Mouse (Mus musculus): ENCODE results near the gene Samd11.

The Samd11 gene

DNA sequence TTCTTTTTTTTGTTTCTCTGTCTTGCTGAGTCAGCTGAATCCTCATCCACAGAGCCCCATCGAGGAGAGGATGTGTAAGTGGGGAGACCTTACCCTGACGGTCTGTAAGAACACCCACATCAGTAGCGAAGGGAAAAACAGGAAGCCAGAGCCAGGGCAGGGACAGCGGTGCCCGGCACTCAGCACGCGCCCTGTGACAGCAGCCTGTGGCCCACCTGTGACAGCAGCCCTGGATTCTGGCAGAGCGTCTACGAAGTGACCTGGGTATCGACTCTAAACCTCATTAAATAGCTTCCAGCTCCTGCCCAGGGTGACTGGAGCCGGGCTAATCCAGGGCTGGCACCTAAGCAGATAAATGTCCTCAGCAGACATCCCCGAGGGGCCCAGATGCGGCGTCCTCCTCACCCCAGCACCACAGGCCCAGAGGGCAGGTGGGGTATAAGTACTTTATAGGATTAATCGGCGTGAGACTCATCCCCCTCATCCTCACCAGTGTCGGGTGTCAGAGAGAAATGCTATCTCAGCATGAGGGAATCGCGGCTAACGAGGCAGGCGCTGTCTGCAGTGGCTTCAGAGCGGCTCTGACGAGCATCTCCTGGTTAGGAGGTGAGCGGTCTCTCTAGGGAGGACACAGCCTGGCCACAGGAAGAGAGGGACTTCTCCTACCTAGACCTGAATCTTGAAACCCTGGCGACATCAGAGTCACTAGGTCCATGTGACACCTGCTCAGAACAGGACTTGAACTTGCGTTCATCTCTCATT, at the start of gene Samd11:
Gene Samd11, minus strand, starts transcription at position 580 of the 762 bp plus-strand sequence.
- no peak for DNase-seq (ENCODE audit: low spot score)

DNA sequence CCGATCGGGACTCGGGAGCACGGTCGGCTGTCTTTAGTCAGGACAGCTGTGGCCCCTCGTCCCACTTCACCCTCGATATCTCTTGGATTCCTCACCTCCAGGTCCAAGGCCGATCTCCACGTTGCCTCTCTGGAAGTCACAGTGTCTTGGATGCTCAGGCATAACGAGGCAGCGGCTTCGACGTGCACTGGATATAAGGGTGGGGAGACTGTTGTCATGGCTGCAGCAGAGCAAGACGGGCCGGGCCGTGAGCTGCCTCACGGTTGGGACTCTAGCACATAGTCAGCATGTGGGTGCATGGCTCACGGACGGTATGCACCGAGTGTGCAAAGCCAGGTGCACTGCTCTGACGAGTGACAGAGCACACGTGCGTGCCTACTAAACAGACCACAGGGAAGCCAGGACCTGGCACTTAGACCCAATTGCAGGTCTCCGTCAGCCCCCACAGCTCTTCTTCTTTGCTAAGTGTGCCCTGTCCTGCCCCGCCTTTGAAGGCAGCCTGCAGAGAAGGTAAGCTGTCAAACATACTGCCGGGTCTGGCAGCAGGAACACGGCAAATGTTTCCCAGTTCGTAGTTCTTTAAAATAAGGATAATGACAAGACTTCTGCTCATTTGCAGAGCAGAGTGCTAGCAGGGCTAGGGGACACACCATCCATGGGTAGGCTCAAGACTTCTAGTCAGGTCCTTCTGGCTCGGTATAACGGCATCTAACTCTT, 938 bp downstream of the Samd11 start:
- no peak for DNase-seq (ENCODE audit: low spot score)

DNA sequence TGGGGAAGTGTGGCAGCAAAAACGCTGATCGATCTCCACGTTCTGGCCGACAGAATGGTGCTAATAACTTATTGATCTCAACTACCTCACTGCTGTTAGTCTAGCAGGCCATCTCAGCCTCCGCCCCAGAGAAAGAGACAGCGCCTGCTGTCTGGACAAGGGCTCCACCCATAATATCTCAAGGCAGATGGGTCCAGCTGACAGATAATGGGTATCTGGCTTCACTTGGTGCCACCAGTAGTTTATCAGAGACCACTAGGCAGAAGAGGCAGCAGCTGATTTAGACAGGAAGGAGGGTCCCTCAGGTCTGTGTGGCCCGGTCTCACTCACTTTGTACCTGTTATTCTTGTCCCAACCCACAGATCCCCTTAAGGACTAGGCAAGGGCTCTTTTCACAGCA, 2.4 kb downstream of the Samd11 start:
- no peak for DNase-seq (ENCODE audit: low spot score)

DNA sequence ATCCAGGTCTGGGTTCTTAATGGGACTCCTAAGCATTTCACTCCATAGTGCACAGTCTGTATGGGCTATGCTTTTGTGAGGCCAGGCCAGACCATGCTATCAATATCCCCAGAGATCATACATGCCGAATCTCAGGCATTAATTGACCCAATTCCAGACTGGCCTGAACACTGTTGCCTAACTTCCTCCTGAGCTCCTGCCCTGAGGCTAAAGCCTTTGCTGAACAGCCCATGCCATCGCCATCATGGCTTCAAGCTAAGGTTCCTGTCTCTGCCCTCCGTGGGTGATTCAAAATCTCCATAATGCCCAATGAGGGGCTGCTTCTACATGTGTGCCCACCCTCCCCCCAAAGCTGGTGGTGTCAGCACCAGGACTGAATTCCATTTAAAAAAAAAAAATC, 2.8 kb downstream of the Samd11 start:
- DNase-seq (ENCODE audit: low spot score), result no peak

DNA sequence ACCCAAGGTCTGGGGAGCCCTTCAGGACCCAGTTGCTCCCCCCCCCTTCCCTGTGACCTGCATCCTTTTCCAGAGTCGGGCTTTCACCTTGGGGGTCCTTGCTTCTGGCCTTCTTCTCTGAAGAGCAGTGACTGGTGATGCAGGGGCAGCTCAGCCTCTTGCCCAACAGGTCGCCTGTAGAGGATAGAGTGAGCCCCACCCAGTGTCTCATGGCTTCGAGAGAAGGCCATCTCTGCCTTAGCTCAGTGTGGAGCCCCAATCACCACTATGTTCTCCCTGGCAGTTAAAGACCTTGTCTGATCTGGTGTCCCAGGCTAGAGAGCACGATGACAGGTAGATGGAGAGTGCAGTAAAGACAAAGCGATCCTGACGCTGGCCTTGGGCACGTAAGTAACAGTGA, 3.3 kb downstream of the Samd11 start:
- DNase-seq (ENCODE audit: low spot score), result no peak

DNA sequence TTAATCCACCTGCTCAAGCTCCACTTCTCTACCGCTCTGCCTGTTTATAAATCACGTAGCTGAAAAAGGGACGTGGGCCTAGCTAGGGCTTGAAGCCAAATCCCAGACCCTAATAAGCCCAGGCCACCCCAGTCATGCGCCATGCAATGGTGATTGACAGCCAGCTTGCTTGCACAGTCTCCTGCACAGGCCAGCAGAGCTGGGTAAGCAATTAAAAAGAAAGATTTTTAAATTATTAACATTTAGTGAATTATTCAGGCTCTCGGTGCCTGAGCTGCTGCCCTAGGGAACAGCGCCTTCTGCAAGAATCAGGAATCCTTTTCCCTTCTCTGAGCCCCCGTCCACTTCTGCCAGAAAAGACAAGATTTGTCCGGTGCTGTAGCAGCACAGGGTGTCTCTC, 4.4 kb downstream of the Samd11 start:
- no peak for DNase-seq (ENCODE audit: low spot score)

DNA sequence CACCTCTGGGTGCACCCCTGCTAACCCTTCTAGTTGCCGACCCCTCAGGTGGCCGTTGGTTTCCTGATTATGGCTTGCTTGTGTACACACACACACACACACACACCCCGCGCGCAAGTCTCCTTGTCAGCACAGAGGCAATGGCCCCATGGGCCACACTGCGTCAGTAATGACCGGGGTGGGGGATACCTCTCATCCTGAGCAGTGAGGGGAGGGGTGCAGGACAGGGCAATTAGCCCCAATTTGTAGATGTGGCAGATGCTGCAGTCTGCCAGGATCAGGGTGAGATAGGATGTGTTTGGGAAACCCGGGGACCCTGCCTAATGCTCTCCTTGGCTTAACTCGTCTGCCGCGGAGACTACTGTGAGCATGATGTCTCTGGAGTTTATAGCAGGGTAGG, 5.9 kb downstream of the Samd11 start:
- no peak for DNase-seq (ENCODE audit: low spot score)

DNA sequence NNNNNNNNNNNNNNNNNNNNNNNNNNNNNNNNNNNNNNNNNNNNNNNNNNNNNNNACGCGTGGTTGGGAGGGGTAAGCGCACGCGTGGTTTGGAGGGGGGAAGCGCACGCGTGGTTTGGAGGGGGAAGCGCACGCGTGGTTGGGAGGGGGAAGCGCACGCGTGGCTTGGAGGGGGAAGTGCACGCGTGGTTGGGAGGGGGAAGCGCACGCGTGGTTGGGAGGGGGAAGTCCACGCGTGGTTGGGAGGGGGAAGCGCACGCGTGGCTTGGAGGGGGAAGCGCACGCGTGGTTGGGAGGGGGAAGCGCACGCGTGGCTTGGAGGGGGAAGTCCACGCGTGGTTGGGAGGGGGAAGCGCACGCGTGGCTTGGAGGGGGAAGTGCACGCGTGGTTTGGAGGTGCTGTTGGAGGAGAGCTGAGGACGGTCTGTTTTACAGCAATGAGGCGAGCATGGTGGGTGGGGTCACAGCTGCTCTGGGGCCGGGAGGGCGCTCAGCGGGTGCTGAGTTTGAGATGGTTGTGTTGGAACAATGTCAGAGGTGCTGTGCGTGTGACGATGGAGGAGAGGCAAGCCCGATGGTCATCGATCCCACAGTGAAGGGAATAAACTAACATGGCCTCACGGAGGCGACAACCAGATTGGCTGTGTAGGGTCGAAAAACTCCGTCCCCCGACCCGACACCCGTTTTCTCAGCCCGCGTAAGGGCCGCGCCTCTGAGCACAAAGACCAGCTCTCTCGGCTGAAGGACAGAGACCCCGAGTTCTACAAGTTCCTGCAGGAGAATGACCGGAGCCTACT, 18.6 kb downstream of the Samd11 start:
- DNase-seq (ENCODE audit: low spot score), result no peak

DNA sequence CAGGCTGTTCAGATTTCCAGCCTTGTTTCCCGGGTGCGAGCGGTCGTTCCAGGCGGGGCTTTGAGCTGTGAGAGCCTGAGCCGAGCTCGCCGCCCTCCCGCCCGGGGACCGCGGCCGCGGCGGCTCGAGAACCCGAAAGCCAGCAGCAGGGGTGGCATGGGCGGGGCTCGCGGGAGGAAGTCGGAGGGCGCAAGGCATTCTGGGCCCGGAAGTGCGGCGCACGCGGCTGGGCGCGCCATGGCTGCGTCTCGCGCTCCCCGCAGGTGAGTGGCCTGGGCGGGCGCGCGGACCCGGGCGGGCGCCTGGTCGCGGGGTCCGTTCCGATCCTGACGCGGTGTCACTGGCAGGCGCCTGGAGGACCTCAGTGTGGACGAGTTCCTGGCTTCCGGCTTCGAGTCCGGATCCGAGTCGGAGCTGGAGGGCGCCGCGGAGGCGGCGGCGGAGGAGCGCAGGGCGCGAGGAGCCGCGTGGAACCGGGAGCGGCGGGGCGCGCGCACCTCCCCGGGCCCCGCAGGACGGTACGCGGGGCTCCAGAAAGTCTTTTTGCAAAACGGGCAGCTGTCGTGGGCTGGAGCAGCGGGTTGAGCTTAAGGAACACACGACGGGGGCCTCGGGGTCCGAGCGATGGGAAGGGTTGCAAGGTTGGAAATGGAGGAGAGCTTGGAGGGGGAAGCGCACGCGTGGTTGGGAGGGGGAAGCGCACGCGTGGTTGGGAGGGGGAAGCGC, 19.5 kb downstream of the Samd11 start, which contains the start of gene Noc2l:
Gene Noc2l, plus strand, starts transcription at position 203 of the 726 bp plus-strand sequence.
- peak; percentile 86 for DNase-seq (ENCODE audit: low spot score)

DNA sequence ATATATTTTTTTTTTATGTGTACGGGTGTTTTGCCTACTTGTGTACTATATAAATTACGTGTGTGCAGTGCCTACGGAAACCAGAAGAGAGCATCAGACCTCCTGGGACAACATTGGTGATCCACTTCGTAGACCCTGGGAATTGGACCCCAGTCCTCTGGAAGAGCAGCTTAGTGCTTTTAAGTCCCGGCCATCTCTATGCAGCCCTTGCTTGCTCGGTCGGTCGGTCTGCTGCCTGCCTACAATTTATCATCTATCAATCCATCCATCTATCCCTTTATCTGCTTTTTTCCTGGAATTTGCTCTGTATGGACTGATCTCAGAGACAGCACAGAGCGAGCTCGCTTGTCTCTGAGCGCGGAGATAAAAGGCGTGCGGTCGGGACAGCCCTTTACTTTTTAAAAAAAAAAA, 20.1 kb downstream of the Samd11 start:
- no peak for DNase-seq (ENCODE audit: low spot score)

DNA sequence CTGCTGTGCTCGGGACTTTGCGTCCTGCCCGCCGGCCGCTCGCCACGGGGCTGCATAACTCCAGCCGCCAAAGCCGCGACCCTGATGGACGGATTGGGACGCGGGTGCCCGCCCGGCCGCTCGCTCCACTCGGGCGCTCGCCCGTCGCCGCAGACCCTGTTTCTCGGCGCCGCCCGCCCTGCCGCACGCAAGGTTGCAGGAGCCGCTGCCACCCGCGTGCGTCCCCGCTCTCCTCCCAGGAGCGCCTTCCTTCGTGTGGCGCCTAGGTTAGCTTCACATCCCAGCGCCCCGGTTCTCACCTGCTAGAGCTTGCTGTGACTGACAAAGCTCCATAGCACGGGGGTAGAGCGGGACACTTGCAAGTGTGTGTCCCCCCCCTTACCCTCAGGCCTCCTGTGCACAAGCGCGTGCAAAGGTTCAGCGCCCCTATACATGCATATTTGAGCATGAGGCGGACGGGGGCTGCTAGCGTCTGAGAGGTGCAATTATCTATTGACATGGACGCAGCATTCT, 20.7 kb downstream of the Samd11 start, which contains the start of gene Plekhn1:
Gene Plekhn1, minus strand, starts transcription at position 157 of the 513 bp plus-strand sequence.
- peak; percentile 75 for DNase-seq (ENCODE audit: low spot score)

DNA sequence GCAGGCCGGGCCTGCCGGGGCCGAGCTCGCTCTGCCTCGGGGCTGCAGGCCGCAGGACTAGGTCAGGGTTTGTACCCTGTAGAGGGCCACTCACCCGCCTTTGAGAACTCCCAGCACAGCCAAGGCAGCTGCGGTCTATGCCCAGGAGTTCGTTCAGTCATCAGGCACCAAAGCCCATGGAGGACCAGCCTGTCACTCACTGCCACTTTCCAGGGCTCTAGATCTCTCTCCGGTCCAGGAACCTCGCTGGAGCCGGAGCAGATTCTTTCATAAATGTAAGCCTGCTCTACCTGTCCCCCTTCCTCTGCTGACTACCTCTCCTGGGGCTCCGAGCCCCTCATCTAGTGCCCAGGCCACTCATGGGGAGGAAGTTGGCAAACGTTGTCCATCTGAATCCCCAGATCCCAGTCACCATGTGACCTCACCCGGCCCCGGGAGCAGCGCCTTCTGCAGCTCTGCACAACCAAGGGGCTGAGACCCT, 21.4 kb downstream of the Samd11 start:
- DNase-seq (ENCODE audit: low spot score), result no peak

DNA sequence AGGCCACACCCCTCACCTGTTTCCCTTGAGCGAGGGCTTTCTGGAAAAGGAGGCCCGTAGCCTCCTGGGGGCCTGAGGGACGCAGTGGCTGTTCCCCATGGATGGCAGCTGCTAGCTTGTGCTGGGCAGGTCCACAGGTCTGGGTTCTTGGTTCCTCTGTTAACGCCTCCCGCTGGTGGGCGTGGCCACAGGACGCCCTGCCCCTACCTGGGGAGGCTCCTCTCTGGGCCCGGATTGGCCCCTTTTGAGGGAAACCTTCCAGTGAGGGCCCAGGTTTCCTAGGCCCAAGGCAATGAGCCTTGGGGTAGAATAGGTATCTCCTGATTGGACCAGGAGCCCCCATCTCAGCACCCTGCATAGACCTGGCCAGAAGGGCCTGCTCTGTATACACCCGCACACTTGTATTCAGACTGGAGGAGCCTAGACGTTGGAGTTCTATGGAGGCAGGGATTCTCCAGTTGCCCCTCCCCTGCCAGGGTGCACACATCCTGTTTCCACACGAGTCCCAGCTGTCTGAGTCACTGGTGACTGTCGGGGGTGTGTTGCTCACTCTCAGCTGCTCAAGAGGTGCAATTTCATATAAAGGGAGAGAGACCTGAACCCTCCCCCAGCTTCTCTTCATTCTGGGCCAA, 26.9 kb downstream of the Samd11 start:
- no peak for DNase-seq (ENCODE audit: low spot score)

DNA sequence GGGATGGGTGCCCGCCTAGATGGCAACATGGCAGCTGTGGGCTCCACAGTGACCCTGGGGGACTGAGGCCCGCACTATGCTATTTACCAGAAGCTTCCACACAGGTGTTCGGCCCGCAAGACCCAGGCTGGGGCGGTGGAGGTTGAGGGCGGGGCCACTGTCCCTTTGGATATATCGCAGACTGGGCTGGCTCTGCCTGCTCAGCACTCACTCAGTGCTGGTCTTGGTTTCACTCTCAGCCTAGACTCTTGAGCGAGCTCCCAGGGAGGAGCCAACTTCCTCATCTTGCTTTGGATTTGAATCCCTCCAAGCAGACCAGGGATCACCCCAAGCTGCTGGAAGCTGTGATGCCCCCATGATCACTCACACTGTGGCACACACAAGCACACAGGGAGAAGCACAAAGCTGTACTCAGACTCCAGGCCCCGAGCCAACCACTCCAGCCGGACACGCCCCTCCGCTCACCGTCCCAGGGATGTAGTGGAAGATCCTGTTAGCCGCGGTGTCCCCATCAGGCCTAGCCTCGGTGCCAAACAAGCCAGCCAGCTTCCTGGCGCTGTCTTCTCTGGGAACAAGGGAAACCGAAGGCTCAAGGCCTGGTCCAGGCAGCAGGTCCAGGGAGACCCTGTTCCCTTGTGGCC, 27.6 kb downstream of the Samd11 start:
- DNase-seq (ENCODE audit: low spot score), result no peak

DNA sequence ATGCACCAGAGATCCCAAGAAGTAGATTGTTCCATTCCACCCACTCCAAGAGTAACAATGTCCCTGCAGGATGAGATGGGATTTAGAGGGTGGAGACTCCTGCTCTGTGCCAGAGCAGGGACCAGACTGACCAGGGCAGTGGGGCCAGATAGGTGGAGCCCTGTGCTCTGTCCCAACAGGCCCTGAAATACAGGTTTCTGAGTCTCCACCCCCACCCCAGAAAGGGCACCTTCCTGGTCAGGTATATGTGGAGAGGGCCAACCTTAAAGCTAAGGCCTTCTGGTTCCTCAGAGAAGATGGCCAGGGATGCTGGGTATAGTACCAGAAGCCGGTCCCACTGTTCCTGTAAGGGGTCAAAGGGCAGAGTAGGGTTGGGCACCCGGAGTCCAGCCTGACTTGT, 31.2 kb downstream of the Samd11 start:
- no peak for DNase-seq (ENCODE audit: low spot score)

DNA sequence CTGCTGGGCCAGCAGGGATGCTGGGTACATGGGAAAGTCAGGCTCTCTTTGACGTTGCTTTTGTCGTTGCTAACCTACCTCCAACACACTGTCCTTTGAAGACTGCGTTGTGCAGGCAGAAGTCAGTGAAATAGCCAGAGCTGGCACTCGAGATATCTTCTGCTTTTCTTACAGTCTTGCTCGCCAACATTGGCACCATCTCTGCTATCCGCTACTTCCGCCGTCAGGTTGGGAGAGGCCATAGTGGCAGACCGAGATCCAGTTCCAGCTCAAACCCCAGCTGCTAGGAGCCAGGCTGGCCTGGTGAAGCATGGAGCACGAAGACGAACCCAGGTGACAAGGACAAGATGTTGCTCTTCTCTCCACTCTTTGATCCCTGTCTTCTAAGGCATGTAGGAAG, 35.5 kb downstream of the Samd11 start:
- no peak for DNase-seq (ENCODE audit: low spot score)

DNA sequence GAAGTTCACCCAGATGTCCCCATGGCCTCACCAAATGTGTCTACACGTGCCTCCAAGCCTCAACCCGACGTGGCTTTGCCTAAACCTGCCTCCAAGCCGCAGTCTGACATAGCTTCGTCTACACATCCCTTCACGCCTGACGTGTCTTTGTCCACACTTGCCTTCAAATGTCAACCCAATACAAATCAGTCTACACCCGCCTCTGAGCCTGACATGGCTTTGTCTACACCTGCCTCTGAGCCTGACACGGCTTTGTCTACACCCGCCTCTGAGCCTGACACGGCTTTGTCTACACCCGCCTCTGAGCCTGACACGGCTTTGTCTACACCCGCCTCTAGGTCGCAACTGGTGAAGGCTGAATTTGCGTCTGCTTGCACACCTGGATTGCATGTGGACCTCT, 37.6 kb downstream of the Samd11 start:
- no peak for DNase-seq (ENCODE audit: low spot score)

DNA sequence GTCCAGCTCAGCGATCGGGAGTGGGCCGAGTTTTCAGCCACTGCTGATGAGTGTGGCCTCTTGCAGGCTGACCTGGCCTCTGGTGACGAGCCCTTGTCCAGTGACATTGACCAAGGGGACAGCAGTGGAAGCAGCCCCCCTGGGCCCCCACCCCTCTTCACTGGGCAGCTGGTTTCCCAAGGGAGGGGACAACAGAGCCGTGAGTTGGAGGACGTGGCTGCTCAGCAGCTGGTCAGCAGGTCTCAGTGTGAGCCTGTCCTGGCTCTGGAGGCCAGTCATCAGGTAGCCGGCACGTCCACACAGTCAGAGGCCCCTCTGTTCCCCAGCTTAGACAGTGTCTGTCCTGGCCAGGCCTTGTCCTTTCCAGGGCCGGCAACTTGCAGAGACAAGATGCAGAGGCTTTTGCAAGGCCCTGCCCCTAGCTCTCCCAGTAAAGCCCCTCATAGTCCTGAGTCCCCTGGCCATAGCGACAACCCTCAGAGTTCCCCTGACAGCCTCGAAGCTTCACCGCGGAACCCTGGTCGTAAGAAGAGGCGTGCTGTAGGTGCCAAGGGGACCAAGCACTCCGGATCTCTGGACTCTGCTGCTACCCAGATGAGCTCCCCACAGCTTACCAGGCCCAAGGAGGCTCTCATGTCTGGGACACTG, 38.3 kb downstream of the Samd11 start:
- no peak for DNase-seq (ENCODE audit: low spot score)

DNA sequence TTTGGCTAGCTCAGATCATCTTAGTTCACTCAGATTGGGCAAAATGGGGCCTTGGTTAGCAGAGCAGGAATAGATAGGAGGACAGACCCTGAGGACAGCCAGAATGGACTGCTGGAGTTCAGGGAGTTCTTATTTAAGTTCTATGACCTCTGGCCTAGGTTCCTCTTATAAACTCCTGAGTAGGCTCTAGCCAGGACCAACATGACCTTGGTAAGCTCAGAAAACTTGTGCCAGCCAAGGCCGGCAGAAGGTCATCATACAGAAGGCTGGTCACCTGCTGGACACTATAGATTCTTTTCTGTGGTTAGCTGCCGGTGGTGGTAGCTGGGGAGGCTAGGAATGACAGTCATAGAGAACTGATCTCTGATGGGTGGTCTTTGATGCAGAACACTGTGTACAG, 39.3 kb downstream of the Samd11 start:
- no peak for DNase-seq (ENCODE audit: low spot score)

DNA sequence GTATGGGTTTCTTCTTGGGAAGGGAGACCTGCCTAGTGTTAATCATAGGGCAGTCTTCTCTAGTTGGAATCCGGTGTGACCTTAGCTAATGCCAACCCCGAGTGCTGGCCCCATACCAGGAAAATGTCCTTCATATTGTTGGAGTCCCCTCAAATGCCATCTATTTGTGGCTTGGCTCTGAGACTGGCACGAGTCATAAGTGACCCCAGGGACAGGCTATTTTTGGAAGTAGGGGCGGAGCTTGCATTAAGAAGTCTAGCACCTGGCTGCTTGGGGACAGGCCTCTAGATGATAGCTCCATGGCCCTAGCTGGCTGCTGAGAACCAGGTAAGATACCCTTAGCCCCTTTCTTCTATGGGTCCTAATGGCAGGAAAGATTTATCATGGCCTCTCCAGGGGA, 39.8 kb downstream of the Samd11 start, which contains the start of gene Perm1:
Gene Perm1, plus strand, starts transcription at position 220 of the 400 bp plus-strand sequence.
- DNase-seq (ENCODE audit: low spot score), result no peak

All from layer of hippocampus, adult 11-12 months (tissue).